ENCODE assay signal across 27 mouse cellular contexts in genomic region chr5:33464390-33464789, GRCm38 (mm10). TPM values are rescaled to one million over a fixed set of nuclear protein-coding genes. Genes with fewer than 3 reads are reported as not detected.
DNase-seq lines count a peak whose midpoint lies in the region; ATAC-seq lines count a peak whose summit lies in the region.
"Had no signal": no experiment of that assay in that cellular context is flagged by ENCODE, and none has a peak within 500 bp of the region (broad histone marks: within the 10 kb centered on the region; RNA-seq: fewer than 3 reads in every experiment).

No protein-coding gene starts in this region.

- no peaks in the 10 kb centered on the region for H3K9me3 ChIP-seq in midbrain, embryonic 10.5 days (replicated peaks)
- no peaks in the 10 kb centered on the region for H3K9me3 ChIP-seq in midbrain, embryonic 13.5 days
- no peaks in the 10 kb centered on the region for H3K9me3 ChIP-seq in embryonic facial prominence, embryonic 10.5 days
- H3K9me3 ChIP-seq: embryonic facial prominence, embryonic 15.5 days; forebrain, embryonic 10.5 days; G1E; heart, embryonic 10.5 days had no signal

- no peak overlapping the region for H3K4me3 ChIP-seq in midbrain, embryonic 10.5 days
- H3K4me3 ChIP-seq in midbrain, embryonic 13.5 days (replicated peaks): no peak overlapping the region
- no peak overlapping the region for H3K4me3 ChIP-seq in embryonic facial prominence, embryonic 10.5 days
- H3K4me3 ChIP-seq: embryonic facial prominence, embryonic 15.5 days; erythroblast, embryonic 14.5 days; forebrain, embryonic 10.5 days; heart, embryonic 10.5 days had no signal

- peak overlapping the region; percentile 58; the same call in 1 of the 2 replicates for H3K27ac ChIP-seq in midbrain, embryonic 10.5 days (replicated peaks)
- H3K27ac ChIP-seq in midbrain, embryonic 13.5 days: no peak overlapping the region
- H3K27ac ChIP-seq in embryonic facial prominence, embryonic 10.5 days (replicated peaks): no peak overlapping the region
- H3K27ac ChIP-seq: embryonic facial prominence, embryonic 15.5 days; hindbrain, embryonic 14.5 days had no signal

- no peak overlapping the region for H3K9ac ChIP-seq in midbrain, embryonic 13.5 days (replicated peaks)
- H3K9ac ChIP-seq: embryonic facial prominence, embryonic 15.5 days; hindbrain, embryonic 14.5 days had no signal

- H3K4me1 ChIP-seq in midbrain, embryonic 10.5 days: peaks cover 31% of the 10 kb centered on the region
- peaks cover 30% of the 10 kb centered on the region for H3K4me1 ChIP-seq in midbrain, embryonic 13.5 days (replicated peaks)
- H3K4me1 ChIP-seq in embryonic facial prominence, embryonic 10.5 days: peaks cover 42% of the 10 kb centered on the region
- H3K4me1 ChIP-seq: embryonic facial prominence, embryonic 15.5 days had no signal

- H3K27me3 ChIP-seq in midbrain, embryonic 10.5 days (ENCODE audit: low read depth, poor library complexity, severe bottlenecking): peaks cover 35% of the 10 kb centered on the region
- peaks cover 27% of the 10 kb centered on the region for H3K27me3 ChIP-seq in midbrain, embryonic 13.5 days
- H3K27me3 ChIP-seq in embryonic facial prominence, embryonic 10.5 days (replicated peaks; ENCODE audit: low read depth, poor library complexity, severe bottlenecking): peaks cover 57% of the 10 kb centered on the region

- WGBS in midbrain, embryonic 10.5 days: 77% methylated on average over 7 of the region's 7 CpGs
- 72% methylated on average over 7 of the region's 7 CpGs for WGBS in midbrain, embryonic 13.5 days
- WGBS in embryonic facial prominence, embryonic 10.5 days: 49% methylated on average over 7 of the region's 7 CpGs

- no peak overlapping the region for H3K4me2 ChIP-seq in midbrain, embryonic 13.5 days (replicated peaks)
- H3K4me2 ChIP-seq: embryonic facial prominence, embryonic 15.5 days; hindbrain, embryonic 14.5 days had no signal

- ATAC-seq in midbrain, embryonic 13.5 days: no peak
- ATAC-seq: CD4-positive, CD25-positive, alpha-beta regulatory T cell, adult 4 months; forebrain, embryonic 14.5 days; inflammation-experienced regulatory T-cells, adult 6 months; intestine, postnatal 0 days had no signal

- peak; percentile 20 for DNase-seq in adrenal gland, adult 2 months
- no peak for DNase-seq in adrenal gland, adult 18-20 months (ENCODE audit: low spot score in 2 of 2)
- DNase-seq in cerebellum, postnatal 14 days: peak; percentile 28 to 37
- DNase-seq in cerebellum, adult 9-10 months: no peak
- DNase-seq in midbrain, embryonic 10.5 days (ENCODE audit: low spot score): no peak
- DNase-seq in embryonic facial prominence, embryonic 10.5 days (ENCODE audit: low spot score): peak; percentile 33
- DNase-seq: B cell, adult 2 months; cerebellum, adult 11-12 months; cerebellum, postnatal 25 days; gastrocnemius, postnatal 10 days; heart, adult 18-20 months; heart, postnatal 10 days; heart, postnatal 4 days had no signal

- no peaks in the 10 kb centered on the region for H3K36me3 ChIP-seq in midbrain, embryonic 10.5 days
- H3K36me3 ChIP-seq in midbrain, embryonic 13.5 days: no peaks in the 10 kb centered on the region
- H3K36me3 ChIP-seq in embryonic facial prominence, embryonic 10.5 days (replicated peaks): no peaks in the 10 kb centered on the region
- H3K36me3 ChIP-seq: embryonic facial prominence, embryonic 15.5 days; forebrain, embryonic 10.5 days; G1E; heart, embryonic 10.5 days had no signal

RNA-seq across cellular contexts. Expression of gene Nkx1-1, which starts 30.6 kb away (rescaled TPM):
- not detected for total RNA-seq in adrenal gland, adult 2 months (2021)
- polyA plus RNA-seq in adrenal gland, adult 2 months (2012; rRNA removed): not detected in 2 replicates
- total RNA-seq in adrenal gland, adult 18-20 months (2021): not detected
- polyA plus RNA-seq in midbrain, embryonic 10.5 days (2016; fragmentation: Nextera tagmentation; extraction: Ambion mirVana): 0.11 TPM in 1 of 2 replicates, not detected in the other
- not detected in 2 replicates for polyA plus RNA-seq in midbrain, embryonic 13.5 days (2015; fragmentation: Nextera tagmentation; extraction: Ambion mirVana)
- not detected in 2 replicates for polyA plus RNA-seq in embryonic facial prominence, embryonic 10.5 days (2016; fragmentation: Nextera tagmentation; extraction: Ambion mirVana)
- total RNA-seq: gastrocnemius, postnatal 10 days; gastrocnemius, postnatal 4 days; heart, adult 18-20 months; heart, postnatal 10 days; heart, postnatal 4 days had no signal
- polyA plus RNA-seq: CD4-positive, CD25-positive, alpha-beta regulatory T cell, adult 4 months; cortical plate, adult 2 months; embryonic facial prominence, embryonic 15.5 days; erythroblast, embryonic 14.5 days; forebrain, embryonic 10.5 days; forebrain, embryonic 14.5 days; G1E; heart, embryonic 10.5 days; heart, embryonic 14.5 days; inflammation-experienced regulatory T-cells, adult 6 months; intestine, postnatal 0 days had no signal

Comparison
In these comparisons a context has a peak if more than half of its experiments do, and no peak if none do; other contexts are left out.
1. DNase-seq: peak in adrenal gland, adult 2 months (single experiment), cerebellum, postnatal 14 days (2 of 2) and embryonic facial prominence, embryonic 10.5 days (single experiment); none in adrenal gland, adult 18-20 months (0 of 2), cerebellum, adult 9-10 months (single experiment) and midbrain, embryonic 10.5 days (single experiment).